Mouse (Mus musculus) liver, postnatal 0 days (tissue): ENCODE results near the gene Acoxl.

Source experiments
- CTCF ChIP-seq: sonication (generic); IDR thresholded peaks from 2 replicates; pipeline ENCODE4 v1.5.1; 2016; ENCODE audit warnings: antibody characterized with exemption, low read depth
- EP300 ChIP-seq: IDR thresholded peaks from 2 replicates; pipeline ENCODE4 v1.6.1; 2016; ENCODE audit warnings: antibody characterized with exemption, low read depth, mild to moderate bottlenecking

DNA sequence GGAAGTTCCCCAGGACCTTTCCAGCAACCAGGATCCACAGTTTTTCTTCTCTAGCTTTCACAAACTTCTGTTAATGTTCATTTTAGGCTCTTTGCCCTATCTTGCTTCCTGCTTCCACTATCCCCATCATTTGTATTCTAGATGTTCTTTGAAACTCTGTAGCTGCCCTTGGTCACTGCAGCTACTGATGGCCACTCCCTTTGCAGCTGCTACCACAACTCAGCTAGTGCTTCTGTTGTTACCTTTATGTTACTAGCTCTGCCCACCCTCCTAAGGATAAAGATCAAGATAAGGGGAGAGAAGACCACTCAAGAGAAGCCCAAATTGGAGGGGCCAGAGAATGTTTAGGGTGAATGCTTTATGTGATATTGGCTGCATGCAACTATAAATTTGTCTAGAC, 7.3 kb downstream of the Acoxl start:
- no peak for TF ChIP-seq CTCF
- no peak for TF ChIP-seq EP300
